Mouse (Mus musculus): ENCODE results near the gene Gm21903.

DNA sequence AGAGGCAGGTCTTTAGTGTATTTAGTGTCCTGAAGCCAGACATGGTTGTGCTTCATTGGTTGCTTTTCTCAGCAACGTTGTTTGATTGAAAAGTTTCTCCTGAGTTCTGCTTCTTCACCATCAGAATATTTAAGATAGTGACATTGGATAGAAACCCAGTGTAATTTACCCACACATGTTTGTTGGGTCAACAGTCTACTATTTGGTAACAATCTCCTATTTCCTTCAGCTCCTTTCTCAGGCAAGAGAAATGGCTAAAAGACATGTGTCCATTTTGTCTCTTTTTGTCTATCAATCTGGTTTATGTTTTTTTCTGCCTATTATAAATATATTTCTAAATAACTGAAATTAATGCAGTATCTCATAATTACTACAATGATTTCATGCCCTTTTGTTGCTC, 33.8 kb upstream of the Gm21903 start, which contains the start of gene Esp23:
- no peak for TF ChIP-seq TAL1 (IDR thresholded peaks at IDR 0.05; ENCODE audit: low read length)
- no peak for TF ChIP-seq GATA1 (IDR thresholded peaks at IDR 0.05; ENCODE audit: low read length)
